In genomic region chr3:40159591-40160145, GRCm38 (mm10) we compare ENCODE assay signal across 29 mouse cellular contexts.
DNase-seq lines count a peak whose midpoint lies in the region; ATAC-seq and TF ChIP-seq lines count a peak whose summit lies in the region.
"Had no signal": no experiment of that assay in that cellular context is flagged by ENCODE, and none has a peak within 500 bp of the region (broad histone marks: within the 10 kb centered on the region; RNA-seq: fewer than 3 reads in every experiment).

No protein-coding gene starts in this region.

- no peaks in the 10 kb centered on the region for H3K9me3 ChIP-seq in hindbrain, embryonic 11.5 days (ENCODE audit: control insufficient read depth, low read length)
- no peaks in the 10 kb centered on the region for H3K9me3 ChIP-seq in hindbrain, embryonic 14.5 days (ENCODE audit: control insufficient read depth, low read length)
- H3K9me3 ChIP-seq in lung, embryonic 14.5 days (ENCODE audit: low read depth, low read length): no peaks in the 10 kb centered on the region
- no peaks in the 10 kb centered on the region for H3K9me3 ChIP-seq in embryonic facial prominence, embryonic 10.5 days
- H3K9me3 ChIP-seq: forebrain, embryonic 13.5 days; heart, embryonic 13.5 days; hindbrain, embryonic 15.5 days; limb, embryonic 12.5 days; neural tube, embryonic 15.5 days; stomach, embryonic 15.5 days had no signal

- no peak overlapping the region for H3K9ac ChIP-seq in hindbrain, embryonic 11.5 days (ENCODE audit: low read depth, low read length)
- no peak overlapping the region for H3K9ac ChIP-seq in hindbrain, embryonic 14.5 days
- no peak overlapping the region for H3K9ac ChIP-seq in lung, embryonic 14.5 days
- H3K9ac ChIP-seq: forebrain, embryonic 13.5 days; heart, embryonic 13.5 days; hindbrain, embryonic 15.5 days; limb, embryonic 12.5 days; neural tube, embryonic 15.5 days; stomach, embryonic 15.5 days had no signal

- no peak overlapping the region for H3K4me3 ChIP-seq in hindbrain, embryonic 11.5 days (ENCODE audit: low read depth, low read length)
- H3K4me3 ChIP-seq in hindbrain, embryonic 14.5 days (replicated peaks; ENCODE audit: low read length): no peak overlapping the region
- no peak overlapping the region for H3K4me3 ChIP-seq in lung, embryonic 14.5 days (ENCODE audit: low read depth, low read length)
- H3K4me3 ChIP-seq in embryonic facial prominence, embryonic 10.5 days: no peak overlapping the region
- H3K4me3 ChIP-seq: forebrain, embryonic 13.5 days; heart, embryonic 13.5 days; hindbrain, embryonic 15.5 days; limb, embryonic 12.5 days; neural tube, embryonic 15.5 days; stomach, embryonic 15.5 days had no signal

- TF ChIP-seq CTCF in lung, embryonic 14.5 days (IDR thresholded peaks at IDR 0.05; ENCODE audit: low read depth): no peak

- H3K4me1 ChIP-seq in hindbrain, embryonic 11.5 days (replicated peaks; ENCODE audit: control insufficient read depth, insufficient read depth, low read length): no peaks in the 10 kb centered on the region
- H3K4me1 ChIP-seq in hindbrain, embryonic 14.5 days (replicated peaks; ENCODE audit: control insufficient read depth, insufficient read depth, low read length): no peaks in the 10 kb centered on the region
- H3K4me1 ChIP-seq in lung, embryonic 14.5 days (ENCODE audit: insufficient read depth): no peaks in the 10 kb centered on the region
- H3K4me1 ChIP-seq in embryonic facial prominence, embryonic 10.5 days: peaks cover 12% of the 10 kb centered on the region; the same call in 1 of the 2 replicates
- H3K4me1 ChIP-seq: forebrain, embryonic 13.5 days; heart, embryonic 13.5 days; hindbrain, embryonic 15.5 days; limb, embryonic 12.5 days; neural tube, embryonic 15.5 days; stomach, embryonic 15.5 days had no signal

- H3K36me3 ChIP-seq in hindbrain, embryonic 11.5 days (ENCODE audit: control insufficient read depth, insufficient read depth, low read length): no peaks in the 10 kb centered on the region
- H3K36me3 ChIP-seq in hindbrain, embryonic 14.5 days (replicated peaks; ENCODE audit: control insufficient read depth, insufficient read depth): no peaks in the 10 kb centered on the region
- no peaks in the 10 kb centered on the region for H3K36me3 ChIP-seq in lung, embryonic 14.5 days (ENCODE audit: insufficient read depth)
- no peaks in the 10 kb centered on the region for H3K36me3 ChIP-seq in embryonic facial prominence, embryonic 10.5 days (replicated peaks)
- H3K36me3 ChIP-seq: heart, embryonic 13.5 days; hindbrain, embryonic 15.5 days; limb, embryonic 12.5 days; neural tube, embryonic 15.5 days; stomach, embryonic 15.5 days had no signal

- no peak overlapping the region for H3K27ac ChIP-seq in hindbrain, embryonic 11.5 days (ENCODE audit: low read depth, low read length)
- H3K27ac ChIP-seq in hindbrain, embryonic 14.5 days: no peak overlapping the region
- no peak overlapping the region for H3K27ac ChIP-seq in lung, embryonic 14.5 days (ENCODE audit: low read depth)
- no peak overlapping the region for H3K27ac ChIP-seq in embryonic facial prominence, embryonic 10.5 days (replicated peaks)
- H3K27ac ChIP-seq: forebrain, embryonic 13.5 days; heart, embryonic 13.5 days; hindbrain, embryonic 15.5 days; limb, embryonic 12.5 days; macrophage; neural tube, embryonic 15.5 days; stomach, embryonic 15.5 days had no signal

- ATAC-seq in hindbrain, embryonic 11.5 days (ENCODE audit: low FRiP score): no peak
- no peak for ATAC-seq in hindbrain, embryonic 14.5 days (ENCODE audit: low FRiP score)
- ATAC-seq in lung, embryonic 14.5 days (ENCODE audit: insufficient read depth): peak; percentile 41; the same call in 1 of the 2 replicates
- ATAC-seq: activated CD4-positive, CD25-positive, alpha-beta regulatory T cell, adult 4 months; forebrain, embryonic 13.5 days; inflammation-experienced regulatory T-cells, adult 6 months had no signal

- 60% methylated on average over 9 of the region's 9 CpGs for WGBS in hindbrain, embryonic 11.5 days
- WGBS in hindbrain, embryonic 14.5 days: 61% methylated on average over 9 of the region's 9 CpGs
- 33% methylated on average over 9 of the region's 9 CpGs for WGBS in lung, embryonic 14.5 days
- 54% methylated on average over 9 of the region's 9 CpGs for WGBS in embryonic facial prominence, embryonic 10.5 days

- H3K27me3 ChIP-seq in hindbrain, embryonic 11.5 days (ENCODE audit: control insufficient read depth, insufficient read depth, low read length): no peaks in the 10 kb centered on the region
- no peaks in the 10 kb centered on the region for H3K27me3 ChIP-seq in hindbrain, embryonic 14.5 days (ENCODE audit: control insufficient read depth, insufficient read depth, low read length)
- no peaks in the 10 kb centered on the region for H3K27me3 ChIP-seq in lung, embryonic 14.5 days (ENCODE audit: insufficient read depth, low read length)
- H3K27me3 ChIP-seq in embryonic facial prominence, embryonic 10.5 days (replicated peaks; ENCODE audit: low read depth, poor library complexity, severe bottlenecking): no peaks in the 10 kb centered on the region
- H3K27me3 ChIP-seq: CH12.LX; forebrain, embryonic 13.5 days; heart, embryonic 13.5 days; hindbrain, embryonic 15.5 days; limb, embryonic 12.5 days; neural tube, embryonic 15.5 days; stomach, embryonic 15.5 days had no signal

- H3K4me2 ChIP-seq in hindbrain, embryonic 11.5 days (replicated peaks; ENCODE audit: low read depth, low read length): no peak overlapping the region
- H3K4me2 ChIP-seq in hindbrain, embryonic 14.5 days (replicated peaks): no peak overlapping the region
- no peak overlapping the region for H3K4me2 ChIP-seq in lung, embryonic 14.5 days
- H3K4me2 ChIP-seq: forebrain, embryonic 13.5 days; heart, embryonic 13.5 days; hindbrain, embryonic 15.5 days; limb, embryonic 12.5 days; liver, embryonic 11.5 days; neural tube, embryonic 15.5 days; stomach, embryonic 15.5 days had no signal

- DNase-seq in embryo, embryonic 10.5 days (ENCODE audit: low spot score): peak; percentile 26
- DNase-seq in embryo, embryonic 9.5 days (ENCODE audit: extremely low spot score): no peak
- peak; percentile 10 for DNase-seq in hindbrain, embryonic 11.5 days (ENCODE audit: low spot score)
- DNase-seq in hindbrain, embryonic 14.5 days (ENCODE audit: low spot score): no peak
- DNase-seq in lung, embryonic 14.5 days: peak; percentile 60
- no peak for DNase-seq in lung, postnatal 36 days
- DNase-seq in embryonic facial prominence, embryonic 10.5 days (ENCODE audit: low spot score): peak; percentile 10
- DNase-seq in cerebellum, postnatal 36 days: no peak
- DNase-seq: adrenal gland, adult 2 months; adrenal gland, postnatal 36 days; cerebellum, adult 2 months; cerebellum, postnatal 14 days; gastrocnemius, postnatal 10 days; heart, postnatal 36 days; kidney, adult 11 months; midbrain, embryonic 14.5 days; retina, postnatal 1 day; right cerebral cortex, postnatal 14 days had no signal

Comparison
In these comparisons a context has a peak if more than half of its experiments do, and no peak if none do; other contexts are left out.
1. DNase-seq: peak in embryo, embryonic 10.5 days (single experiment), hindbrain, embryonic 11.5 days (single experiment), lung, embryonic 14.5 days (single experiment) and embryonic facial prominence, embryonic 10.5 days (single experiment); none in embryo, embryonic 9.5 days (single experiment), hindbrain, embryonic 14.5 days (single experiment), lung, postnatal 36 days (single experiment) and cerebellum, postnatal 36 days (0 of 2).